Mouse (Mus musculus) heart, adult 2 months (tissue): Measurements from ENCODE around the gene Phf11c. TPM values are rescaled to one million over a fixed set of nuclear protein-coding genes. Genes with fewer than 3 reads are reported as not detected.
"Not testable (repeated sequence)": the region's sequence is repeated elsewhere in the genome, so short reads cannot be mapped to it uniquely, and the experiment has no call there.

ENCODE experiments used
- DNase-seq, 2 experiments: peaks; one replicate each; pipeline ENCODE4 v3.0.0; 2021
- H3K27ac ChIP-seq: fragments of 200-600 bp; 2 replicates; pipeline ENCODE4 v1.8.1; 2022
- H3K27me3 ChIP-seq: fragments of 200-500 bp; 2 replicates; pipeline ENCODE4 v1.6.1; 2012; ENCODE audit warnings: mild to moderate bottlenecking, low read length, inconsistent platforms, mixed read lengths; ENCODE audit not compliant: control insufficient read depth, insufficient read depth
- H3K36me3 ChIP-seq: fragments of 200-500 bp; 2 replicates; pipeline ENCODE4 v1.6.1; 2012; ENCODE audit warnings: low read length, inconsistent platforms; ENCODE audit not compliant: control insufficient read depth, insufficient read depth
- H3K4me1 ChIP-seq: fragments of 200-500 bp; 2 replicates; pipeline ENCODE4 v1.6.1; 2011; ENCODE audit warnings: low read length; ENCODE audit not compliant: control insufficient read depth, insufficient read depth
- H3K4me3 ChIP-seq: fragments of 200-600 bp; 2 replicates; pipeline ENCODE4 v1.8.1; 2022
- H3K79me2 ChIP-seq: fragments of 200-500 bp; replicated peaks from 2 replicates; pipeline ENCODE4 v1.6.1; 2012; ENCODE audit warnings: mild to moderate bottlenecking, inconsistent platforms, low read length, moderate library complexity, mixed read lengths; ENCODE audit not compliant: control insufficient read depth, insufficient read depth
- H3K9ac ChIP-seq: fragments of 200-500 bp; 2 replicates; pipeline ENCODE4 v1.6.1; 2012; ENCODE audit warnings: low read depth, mild to moderate bottlenecking, control low read depth, inconsistent platforms, low read length, mixed read lengths
- CTCF ChIP-seq: fragments of 200-600 bp; IDR thresholded peaks from 2 replicates; pipeline ENCODE4 v1.8.1; 2022; ENCODE audit warnings: antibody characterized with exemption, mild to moderate bottlenecking, moderate library complexity
- EP300 ChIP-seq: fragments of 200-500 bp; IDR thresholded peaks from 2 replicates; pipeline ENCODE4 v1.6.1; 2011; ENCODE audit warnings: low read depth, low read length, control low read depth; ENCODE audit not compliant: insufficient read depth
- POLR2A ChIP-seq: fragments of 200-500 bp; IDR thresholded peaks from 2 replicates; pipeline ENCODE4 v1.6.1; 2011; ENCODE audit warnings: mild to moderate bottlenecking, low read depth, low read length, control low read depth; ENCODE audit not compliant: insufficient read depth
- WGBS: fragments of 180-500 bp; shearing (Covaris S2); methylation state at CpG from one replicate; pipeline ENCODE4 v1.1.7; 2018; 5-methylcytosine and 5-hydroxymethylcytosine counted together
- intact Hi-C: fragments of 180-260 bp; cut with DNase I; formaldehyde crosslinking; loops from one replicate; pipeline ENCODE4 v1.15.1; 2025
- polyA plus RNA-seq: library from polyadenylated mRNA; depleted of rRNA; stranded (reverse); fragments of >200 nt; gene quantifications from 2 replicates; pipeline ENCODE4 v1.2.3, GENCODE M21; 2012; rRNA removed
- total RNA-seq, 2 experiments: library from RNA; stranded (reverse); gene quantifications; 2 replicates each; pipeline ENCODE4 v1.2.3; 2021

Gene Phf11c
- total and polyA plus RNA-seq, 3 experiments: 0.27 to 0.89 (median 0.59) TPM

GRCm38 (mm10) chr14:59365244-59365644 lies 29.9 kb downstream of the Phf11c start, which contains the start of gene Phf11d:
Phf11d (minus strand) TSS chr14:59365470.
- TF ChIP-seq POLR2A (peak; percentile 68), CTCF (peak; percentile 73), EP300 (no peak)
- Histone ChIP-seq H3K27ac (peak within 1 kb of the TSS; percentile 93), H3K4me3 (peak within 1 kb of the TSS; percentile 59), H3K9ac (peak within 1 kb of the TSS; percentile 77), H3K79me2 (no peaks in the 10 kb centered on the region), H3K36me3 (peaks cover 4% of the 10 kb centered on the region), H3K27me3 (no peaks in the 10 kb centered on the region), H3K4me1 (peaks cover 6% of the 10 kb centered on the region)
- 11% methylated on average over 6 of the region's 6 CpGs for WGBS
- peak; percentile 77 to 78 for DNase-seq
- intact Hi-C loops: loop anchor here (1.0 to 10.0 kb wide), 2 partner anchors 75 to 190 kb away; partner anchors contain the start of genes Cab39l and Setdb2

- 63% methylated on average over 1 of the region's 1 CpGs for WGBS
- H3K4me1 ChIP-seq, H3K4me3 ChIP-seq, H3K27ac ChIP-seq, H3K79me2 ChIP-seq, H3K9ac ChIP-seq, intact Hi-C loops, H3K36me3 ChIP-seq, H3K27me3 ChIP-seq: not testable (repeated sequence)
- peak in 1 of 2 experiments; percentile 35 for DNase-seq
Observed at GRCm38 (mm10) chr14:59341189-59341588, 54.0 kb downstream of the Phf11c start, which contains the start of gene Phf11b. Phf11b (minus strand) TSS chr14:59341351.

- intact Hi-C loops: no loop called here
- WGBS: 75% methylated on average over 1 of the region's 1 CpGs
- Histone ChIP-seq H3K27me3 (no peaks in the 10 kb centered on the region), H3K9ac (no peak overlapping the region), H3K4me1 (no peaks in the 10 kb centered on the region), H3K4me3 (no peak overlapping the region), H3K27ac (no peak overlapping the region), H3K79me2 (no peaks in the 10 kb centered on the region), H3K36me3 (no peaks in the 10 kb centered on the region)
- TF ChIP-seq POLR2A (no peak), EP300 (no peak), CTCF (no peak)
- DNase-seq: no peak
Observed at GRCm38 (mm10) chr14:59339541-59339940, 55.6 kb downstream of the Phf11c start.

GRCm38 (mm10) chr14:59336056-59336455 lies 59.1 kb downstream of the Phf11c start:
- H3K79me2 ChIP-seq, intact Hi-C loops, DNase-seq, H3K27ac ChIP-seq, H3K27me3 ChIP-seq, H3K9ac ChIP-seq, H3K4me1 ChIP-seq, H3K36me3 ChIP-seq, H3K4me3 ChIP-seq: not testable (repeated sequence)
- 76% methylated on average over 3 of the region's 3 CpGs for WGBS

Other genes starting within 250 kb of the Phf11c start
- gene Gm5142, start 216.6 kb downstream of the Phf11c start, total RNA-seq: not detected
- gene Gm5142, start 216.6 kb downstream of the Phf11c start, polyA plus RNA-seq: 0.76 TPM in 1 of 2 replicates, not detected in the other
- 10 to 100 TPM; 10.2 to 10.9 TPM for gene Rcbtb1, start 194.2 kb downstream of the Phf11c start, total RNA-seq
- gene Rcbtb1, start 194.2 kb downstream of the Phf11c start, polyA plus RNA-seq: 5.5 and 12.8 TPM in 2 replicates
- not detected for gene Gm6904, start 135.2 kb downstream of the Phf11c start, total RNA-seq
- 0.47 TPM in 1 of 2 replicates, not detected in the other for gene Gm6904, start 135.2 kb downstream of the Phf11c start, polyA plus RNA-seq
- gene Phf11a, start 97.9 kb downstream of the Phf11c start, total RNA-seq: under 1 TPM in 1 of 2 experiments, not detected in 1; 0.47 TPM
- gene Phf11a, start 97.9 kb downstream of the Phf11c start, polyA plus RNA-seq: 0.27 and 0.94 TPM in 2 replicates
- 1 to 10 TPM in 1 of 2 experiments, under 1 TPM in 1; 0.73 to 1.0 TPM for gene Phf11b, start 54.0 kb downstream of the Phf11c start, total RNA-seq
- gene Phf11b, start 54.0 kb downstream of the Phf11c start, polyA plus RNA-seq: 0.53 TPM in 2 replicates
- gene Phf11d, start 29.9 kb downstream of the Phf11c start, total RNA-seq: 1 to 10 TPM; 4.6 to 5.6 TPM
- gene Phf11d, start 29.9 kb downstream of the Phf11c start, polyA plus RNA-seq: 7.2 and 13.2 TPM in 2 replicates
- 10 to 100 TPM in 1 of 2 experiments, 1 to 10 TPM in 1; 7.8 to 10.5 TPM for gene Setdb2, start 45.5 kb upstream of the Phf11c start, total RNA-seq
- 1.2 and 4.2 TPM in 2 replicates for gene Setdb2, start 45.5 kb upstream of the Phf11c start, polyA plus RNA-seq
- 10 to 100 TPM; 23.8 to 26.0 TPM for gene Cab39l, start 45.6 kb upstream of the Phf11c start, total RNA-seq
- gene Cab39l, start 45.6 kb upstream of the Phf11c start, polyA plus RNA-seq: 7.9 and 15.3 TPM in 2 replicates
- gene Cdadc1, start 202.6 kb upstream of the Phf11c start, total RNA-seq: 10 to 100 TPM; 43.9 to 50.4 TPM
- gene Cdadc1, start 202.6 kb upstream of the Phf11c start, polyA plus RNA-seq: 8.0 and 12.0 TPM in 2 replicates
- 1 to 10 TPM in 1 of 2 experiments, under 1 TPM in 1; 0.96 to 1.0 TPM for gene Shisa2, start 229.9 kb upstream of the Phf11c start, total RNA-seq
- gene Shisa2, start 229.9 kb upstream of the Phf11c start, polyA plus RNA-seq: 1.4 and 2.0 TPM in 2 replicates